Mouse (Mus musculus): Measurements from ENCODE around the gene Bend5.

GRCm38 (mm10) chr4:111378071-111378470, 36.7 kb upstream of the Bend5 start:
- TF ChIP-seq CTCF (IDR thresholded peaks at IDR 0.05; ENCODE audit: low read depth, low read length) (no peak), GATA1 (IDR thresholded peaks at IDR 0.05; ENCODE audit: borderline replicate concordance, low read length) (no peak), POLR2AphosphoS5 (IDR thresholded peaks at IDR 0.05; ENCODE audit: insufficient replicate concordance, low read depth, low read length) (no peak), TAL1 (conservative IDR thresholded peaks at IDR 0.05; ENCODE audit: low read depth, low read length) (no peak), GATA2 (IDR thresholded peaks at IDR 0.05; ENCODE audit: borderline replicate concordance, low read depth, low read length) (no peak)
